Comparison of ENCODE assay signal across 9 mouse cellular contexts in genomic region chr10:118089879-118090278, GRCm38 (mm10).
"Had no signal": no experiment of that assay in that cellular context is flagged by ENCODE, and none has a peak within 500 bp of the region (broad histone marks: within the 10 kb centered on the region; RNA-seq: fewer than 3 reads in every experiment).

No protein-coding gene starts in this region.

- DNase-seq: kidney, adult 18-20 months; kidney, adult 9 months; kidney, postnatal 36 days; liver, embryonic 13.5 days; lung, adult 2 months; lung, postnatal 14 days; retina, postnatal 1 day; right cerebral cortex, postnatal 25 days; thymus, postnatal 25 days had no signal
